Mouse (Mus musculus): ENCODE results near the gene Itga7. TPM values are rescaled to one million over a fixed set of nuclear protein-coding genes. Genes with fewer than 3 reads are reported as not detected.

Gene Itga7
- total RNA-seq, 1 experiment = 17.6 TPM

- Histone ChIP-seq H3K9ac (ENCODE audit: insufficient read depth, low read depth, low read length, poor library complexity, severe bottlenecking) (no peak overlapping the region), H3K36me3 (ENCODE audit: control insufficient read depth, insufficient read depth, low read length, poor library complexity, severe bottlenecking) (no peaks in the 10 kb centered on the region), H3K4me3 (ENCODE audit: insufficient read depth in 1 of 2, low read depth in 1 of 2, low read length in 2 of 2, poor library complexity in 1 of 2, severe bottlenecking in 1 of 2) (no peak overlapping the region), H3K27ac (ENCODE audit: insufficient read depth, low read depth, low read length, poor library complexity, severe bottlenecking) (no peak overlapping the region), H3K9me3 (ENCODE audit: control insufficient read depth, insufficient read depth, low read depth, low read length) (no peaks in the 10 kb centered on the region), H3K4me1 (ENCODE audit: control insufficient read depth in 2 of 2, insufficient read depth in 2 of 2, low read length in 2 of 2, poor library complexity in 1 of 2) (no peaks in the 10 kb centered on the region)
- in situ Hi-C loops (cut with MboI; ENCODE audit: low sequenced_read_pairs in 2 of 2, unreplicated experiment in 2 of 2) = no loop called here
- no peak for DNase-seq (ENCODE audit: low read depth, low spot score)
- TF ChIP-seq ZNF384 (IDR thresholded peaks at IDR 0.05; ENCODE audit: low read depth, low read length) (no peak), HCFC1 (IDR thresholded peaks at IDR 0.05; ENCODE audit: borderline replicate concordance, insufficient read depth, low read length) (no peak), ZC3H11A (IDR thresholded peaks at IDR 0.05; ENCODE audit: borderline replicate concordance, low read depth, low read length) (no peak), CHD2 (IDR thresholded peaks at IDR 0.05; ENCODE audit: low read depth, low read length) (no peak), MAFK (IDR thresholded peaks at IDR 0.05; ENCODE audit: insufficient read depth, low read depth, low read length) (no peak)
These were observed 63.0 kb downstream of the Itga7 start for GRCm38 (mm10) chr10:128996523-128997040.

- Histone ChIP-seq H3K9ac (ENCODE audit: insufficient read depth, low read depth, low read length, poor library complexity, severe bottlenecking) (no peak overlapping the region), H3K27ac (ENCODE audit: insufficient read depth, low read depth, low read length, poor library complexity, severe bottlenecking) (no peak overlapping the region), H3K9me3 (ENCODE audit: control insufficient read depth, insufficient read depth, low read depth, low read length) (no peaks in the 10 kb centered on the region), H3K4me1 (ENCODE audit: control insufficient read depth in 2 of 2, insufficient read depth in 2 of 2, low read length in 2 of 2, poor library complexity in 1 of 2) (no peaks in the 10 kb centered on the region), H3K4me3 (ENCODE audit: insufficient read depth in 1 of 2, low read depth in 1 of 2, low read length in 2 of 2, poor library complexity in 1 of 2, severe bottlenecking in 1 of 2) (no peak overlapping the region), H3K36me3 (ENCODE audit: control insufficient read depth, insufficient read depth, low read length, poor library complexity, severe bottlenecking) (no peaks in the 10 kb centered on the region)
- DNase-seq (ENCODE audit: low read depth, low spot score) = no peak
- in situ Hi-C loops (cut with MboI; ENCODE audit: low sequenced_read_pairs in 2 of 2, unreplicated experiment in 2 of 2) = no loop called here
- TF ChIP-seq CHD2 (IDR thresholded peaks at IDR 0.05; ENCODE audit: low read depth, low read length) = no peak
- TF ChIP-seq ZNF384 (IDR thresholded peaks at IDR 0.05; ENCODE audit: low read depth, low read length) = no peak
- TF ChIP-seq HCFC1 (IDR thresholded peaks at IDR 0.05; ENCODE audit: borderline replicate concordance, insufficient read depth, low read length) = no peak
- no peak for TF ChIP-seq ZC3H11A (IDR thresholded peaks at IDR 0.05; ENCODE audit: borderline replicate concordance, low read depth, low read length)
- no peak for TF ChIP-seq MAFK (IDR thresholded peaks at IDR 0.05; ENCODE audit: insufficient read depth, low read depth, low read length)
These were observed 70.7 kb downstream of the Itga7 start for GRCm38 (mm10) chr10:129004032-129004920.

Other genes with a start within 250 kb of the Itga7 start
- gene Rab5b, start 237.6 kb upstream of the Itga7 start, total RNA-seq (2012; rRNA removed) = 23.2 and 32.8 TPM in 2 replicates
- gene Pmel, start 229.6 kb upstream of the Itga7 start, total RNA-seq (2012; rRNA removed) = 11.4 and 44.2 TPM in 2 replicates
- 40.7 and 43.5 TPM in 2 replicates for gene Cdk2, start 228.8 kb upstream of the Itga7 start, total RNA-seq (2012; rRNA removed)
- gene Dgka, start 189.0 kb upstream of the Itga7 start, total RNA-seq (2012; rRNA removed) = 11.9 and 19.3 TPM in 2 replicates
- 71.7 and 78.6 TPM in 2 replicates for gene Pym1, start 185.9 kb upstream of the Itga7 start, total RNA-seq (2012; rRNA removed)
- gene Mmp19, start 142.9 kb upstream of the Itga7 start, total RNA-seq (2012; rRNA removed) = 0.37 and 0.94 TPM in 2 replicates
- gene Dnajc14, start 129.8 kb upstream of the Itga7 start, total RNA-seq (2012; rRNA removed) = 51.9 and 53.0 TPM in 2 replicates
- gene Tmem198b, start 129.4 kb upstream of the Itga7 start, total RNA-seq (2012; rRNA removed) = 7.7 and 11.0 TPM in 2 replicates
- 70.1 and 101 TPM in 2 replicates for gene Sarnp, start 116.5 kb upstream of the Itga7 start, total RNA-seq (2012; rRNA removed)
- 145 and 155 TPM in 2 replicates for gene Ormdl2, start 112.2 kb upstream of the Itga7 start, total RNA-seq (2012; rRNA removed)
- gene Gdf11, start 42.1 kb upstream of the Itga7 start, total RNA-seq (2012; rRNA removed) = 3.1 and 4.6 TPM in 2 replicates
- gene Cd63, start 32.8 kb upstream of the Itga7 start, total RNA-seq (2012; rRNA removed) = 158 and 226 TPM in 2 replicates
- 3.9 and 6.8 TPM in 2 replicates for gene Rdh5, start 10.9 kb upstream of the Itga7 start, total RNA-seq (2012; rRNA removed)
- gene Bloc1s1, start 9.8 kb upstream of the Itga7 start, total RNA-seq (2012; rRNA removed) = 71.2 and 90.0 TPM in 2 replicates
- 0.26 and 0.58 TPM in 2 replicates for gene Mettl7b, start 27.2 kb downstream of the Itga7 start, total RNA-seq (2012; rRNA removed)
- gene Olfr9, start 55.6 kb downstream of the Itga7 start, total RNA-seq (2012; rRNA removed) = not detected in 2 replicates
- not detected in 2 replicates for gene Olfr763, start 77.0 kb downstream of the Itga7 start, total RNA-seq (2012; rRNA removed)
- gene Olfr764-ps1, start 106.1 kb downstream of the Itga7 start, total RNA-seq (2012; rRNA removed) = not detected in 2 replicates
- not detected in 2 replicates for gene Olfr765, start 116.2 kb downstream of the Itga7 start, total RNA-seq (2012; rRNA removed)
- not detected in 2 replicates for gene Olfr766-ps1, start 135.2 kb downstream of the Itga7 start, total RNA-seq (2012; rRNA removed)
- gene Olfr767, start 149.1 kb downstream of the Itga7 start, total RNA-seq (2012; rRNA removed) = not detected in 2 replicates
- not detected in 2 replicates for gene Olfr768, start 165.6 kb downstream of the Itga7 start, total RNA-seq (2012; rRNA removed)
- not detected in 2 replicates for gene Olfr769, start 184.0 kb downstream of the Itga7 start, total RNA-seq (2012; rRNA removed)
- gene Olfr770, start 205.2 kb downstream of the Itga7 start, total RNA-seq (2012; rRNA removed) = not detected in 2 replicates
- gene Olfr771, start 230.9 kb downstream of the Itga7 start, total RNA-seq (2012; rRNA removed) = not detected in 2 replicates
- gene Olfr772, start 244.1 kb downstream of the Itga7 start, total RNA-seq (2012; rRNA removed) = 0.21 TPM in 1 of 2 replicates, not detected in the other